Mouse (Mus musculus) liver, embryonic 11.5 days (tissue): ENCODE data around the gene Cyp1b1. TPM values are rescaled to one million over a fixed set of nuclear protein-coding genes. Genes with fewer than 3 reads are reported as not detected.

Source experiments
- ATAC-seq: fragments of 200-750 bp; cut with Nextera tagmentation; replicated peaks from 2 replicates; pipeline ENCODE4 v1.8.0; 2017; ENCODE audit warnings: moderate number of reproducible peaks, mild to moderate bottlenecking, moderate TSS enrichment, moderate library complexity; ENCODE audit not compliant: low FRiP score
- DNase-seq: peaks from one replicate; pipeline ENCODE4 v3.0.0-alpha.2; 2017; ENCODE audit warnings: low spot score
- H3K27ac ChIP-seq: fragments of 300-500 bp; sonication (generic); 2 replicates; pipeline ENCODE4 v1.5.1; 2014; ENCODE audit warnings: mild to moderate bottlenecking, low read depth, low read length, control low read depth
- H3K27me3 ChIP-seq: fragments of 300-500 bp; sonication (generic); replicated peaks from 2 replicates; pipeline ENCODE4 v1.6.1; 2014; ENCODE audit warnings: low read length, mixed read lengths; ENCODE audit not compliant: control insufficient read depth, insufficient read depth
- H3K36me3 ChIP-seq: fragments of 300-500 bp; sonication (generic); 2 replicates; pipeline ENCODE4 v1.6.1; 2014; ENCODE audit warnings: mild to moderate bottlenecking, low read length, moderate library complexity, mixed read lengths; ENCODE audit not compliant: control insufficient read depth, insufficient read depth
- H3K4me1 ChIP-seq: fragments of 300-500 bp; sonication (generic); replicated peaks from 2 replicates; pipeline ENCODE4 v1.6.1; 2014; ENCODE audit warnings: low read length, mixed read lengths; ENCODE audit not compliant: control insufficient read depth, insufficient read depth
- H3K4me2 ChIP-seq: fragments of 300-500 bp; sonication (generic); 2 replicates; pipeline ENCODE4 v1.6.1; 2014; ENCODE audit warnings: mild to moderate bottlenecking, control low read depth, moderate library complexity
- H3K4me3 ChIP-seq: fragments of 300-500 bp; sonication (generic); 2 replicates; pipeline ENCODE4 v1.5.1; 2014; ENCODE audit warnings: low read depth, low read length, control low read depth
- H3K9ac ChIP-seq: fragments of 300-500 bp; sonication (generic); 2 replicates; pipeline ENCODE4 v1.6.1; 2014; ENCODE audit warnings: low read depth, low read length, control low read depth
- H3K9me3 ChIP-seq: fragments of 300-500 bp; sonication (generic); 2 replicates; pipeline ENCODE4 v1.6.1; 2016; ENCODE audit warnings: low read length, inconsistent platforms, mixed read lengths; ENCODE audit not compliant: control insufficient read depth
- WGBS: fragments of 180-500 bp; shearing (Covaris S2); extraction: QIAGEN DNeasy Blood & Tissue Kit; methylation state at CpG from one replicate; pipeline ENCODE4 v1.1.7; 2014; 5-methylcytosine and 5-hydroxymethylcytosine counted together
- polyA plus RNA-seq: library from polyadenylated mRNA; unstranded; fragments of >200 nt; fragmentation: Nextera tagmentation; extraction: Ambion mirVana; gene quantifications from 2 replicates; pipeline ENCODE4 v1.2.1, GENCODE M21; 2014

Cyp1b1 gene
- polyA plus RNA-seq, 1 experiment from 2014 or later = 6.9 TPM

DNA sequence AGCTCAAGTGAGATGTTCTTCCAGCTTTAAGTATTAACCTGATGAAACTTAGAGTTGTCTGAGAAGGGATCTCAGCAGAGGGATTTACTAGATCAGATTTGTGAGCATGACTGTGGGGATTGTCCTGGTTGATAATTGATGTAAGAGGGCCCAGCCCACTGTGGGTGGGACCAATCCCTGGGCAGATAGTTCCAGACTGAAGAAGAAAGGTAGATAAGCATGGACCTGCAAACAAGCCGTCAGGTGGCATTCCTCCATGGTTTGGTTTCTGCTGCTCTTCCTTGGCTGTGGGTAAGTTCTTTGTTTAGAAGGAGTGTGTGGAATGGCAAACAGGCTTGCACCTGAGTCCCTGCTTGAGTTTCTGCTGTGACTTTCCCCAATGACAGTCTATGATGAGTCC is 61.7 kb downstream of the Cyp1b1 start:
- Histone ChIP-seq H3K36me3 (no peaks in the 10 kb centered on the region), H3K27me3 (no peaks in the 10 kb centered on the region), H3K4me3 (no peak overlapping the region), H3K4me2 (no peak overlapping the region), H3K27ac (no peak overlapping the region), H3K9me3 (no peaks in the 10 kb centered on the region), H3K4me1 (no peaks in the 10 kb centered on the region), H3K9ac (no peak overlapping the region)
- ATAC-seq (no peak), DNase-seq (no peak)
- WGBS = 55% methylated on average over 1 of the region's 1 CpGs

Other genes starting within 250 kb of the Cyp1b1 start
- 9.1 and 9.3 TPM in 2 replicates for gene Rmdn2, start 103.2 kb downstream of the Cyp1b1 start, polyA plus RNA-seq
- 51.0 and 58.7 TPM in 2 replicates for gene Atl2, start 181.1 kb upstream of the Cyp1b1 start, polyA plus RNA-seq